Mouse (Mus musculus): ENCODE results near the gene Plod3. TPM values are rescaled to one million over a fixed set of nuclear protein-coding genes. Genes with fewer than 3 reads are reported as not detected.

The Plod3 gene
- total and polyA plus RNA-seq, 2 experiments from 2014 or later: 21.7 to 55.2 TPM

- Histone ChIP-seq H3K4me1 (ENCODE audit: insufficient read depth) (no peaks in the 10 kb centered on the region), H3K36me3 (ENCODE audit: insufficient read depth) (no peaks in the 10 kb centered on the region), H3K9me3 (ENCODE audit: low read length) (no peaks in the 10 kb centered on the region), H3K9ac (no peak overlapping the region), H3K4me3 (ENCODE audit: low read depth, low read length) (no peak overlapping the region), H3K27ac (ENCODE audit: low read depth, low read length) (no peak overlapping the region), H3K4me2 (ENCODE audit: low read depth) (no peak overlapping the region), H3K27me3 (ENCODE audit: insufficient read depth, low read length) (no peaks in the 10 kb centered on the region)
- no peak for TF ChIP-seq CTCF (IDR thresholded peaks at IDR 0.05; ENCODE audit: low read depth)
- 72% methylated on average over 8 of the region's 8 CpGs for WGBS
- ATAC-seq (no peak), DNase-seq (no peak)
Measured at GRCm38 (mm10) chr5:136973670-136974069, 13.1 kb upstream of the Plod3 start.

- Histone ChIP-seq H3K4me2 (ENCODE audit: low read depth) (no peak overlapping the region), H3K9me3 (ENCODE audit: low read length) (no peaks in the 10 kb centered on the region), H3K4me1 (ENCODE audit: insufficient read depth) (no peaks in the 10 kb centered on the region), H3K36me3 (ENCODE audit: insufficient read depth) (peaks cover 13% of the 10 kb centered on the region; the same call in 1 of the 2 replicates), H3K4me3 (ENCODE audit: low read depth, low read length) (no peak overlapping the region), H3K27me3 (ENCODE audit: insufficient read depth, low read length) (no peaks in the 10 kb centered on the region), H3K27ac (ENCODE audit: low read depth, low read length) (no peak overlapping the region), H3K9ac (no peak overlapping the region)
- TF ChIP-seq CTCF (IDR thresholded peaks at IDR 0.05; ENCODE audit: low read depth): no peak
- 74% methylated on average over 4 of the region's 4 CpGs for WGBS
- DNase-seq (no peak), ATAC-seq (no peak)
Measured at GRCm38 (mm10) chr5:136977769-136978168, 9.1 kb upstream of the Plod3 start.

- 70% methylated on average over 2 of the region's 2 CpGs for WGBS
- Histone ChIP-seq H3K27me3 (ENCODE audit: insufficient read depth, low read length) (no peaks in the 10 kb centered on the region), H3K4me1 (ENCODE audit: insufficient read depth) (no peaks in the 10 kb centered on the region), H3K27ac (ENCODE audit: low read depth, low read length) (no peak overlapping the region), H3K36me3 (ENCODE audit: insufficient read depth) (peaks cover 29% of the 10 kb centered on the region), H3K9me3 (ENCODE audit: low read length) (no peaks in the 10 kb centered on the region), H3K4me3 (ENCODE audit: low read depth, low read length) (no peak overlapping the region), H3K9ac (no peak overlapping the region), H3K4me2 (ENCODE audit: low read depth) (no peak overlapping the region)
- no peak for TF ChIP-seq CTCF (IDR thresholded peaks at IDR 0.05; ENCODE audit: low read depth)
- ATAC-seq: no peak
- DNase-seq: no peak
Measured at GRCm38 (mm10) chr5:136979762-136980161, 7.1 kb upstream of the Plod3 start.

GRCm38 (mm10) chr5:136980974-136981373, 5.8 kb upstream of the Plod3 start:
- Histone ChIP-seq H3K4me2 (ENCODE audit: low read depth) (no peak overlapping the region), H3K9ac (no peak overlapping the region), H3K27me3 (ENCODE audit: insufficient read depth, low read length) (no peaks in the 10 kb centered on the region), H3K4me1 (ENCODE audit: insufficient read depth) (no peaks in the 10 kb centered on the region), H3K9me3 (ENCODE audit: low read length) (no peaks in the 10 kb centered on the region), H3K4me3 (ENCODE audit: low read depth, low read length) (no peak overlapping the region), H3K36me3 (ENCODE audit: insufficient read depth) (peaks cover 31% of the 10 kb centered on the region), H3K27ac (ENCODE audit: low read depth, low read length) (no peak overlapping the region)
- DNase-seq: no peak
- no peak for ATAC-seq
- WGBS: 90% methylated on average over 8 of the region's 8 CpGs
- peak; percentile 39 for TF ChIP-seq CTCF (IDR thresholded peaks at IDR 0.05; ENCODE audit: low read depth)

GRCm38 (mm10) chr5:136982338-136982930, 4.4 kb upstream of the Plod3 start:
- peak; percentile 59 for TF ChIP-seq CTCF (IDR thresholded peaks at IDR 0.05; ENCODE audit: low read depth)
- 43% methylated on average over 15 of the region's 16 CpGs for WGBS

GRCm38 (mm10) chr5:136984828-136985227, 2.0 kb upstream of the Plod3 start:
- H3K9me3 ChIP-seq (ENCODE audit: low read length): no peaks in the 10 kb centered on the region
- TF ChIP-seq CTCF (IDR thresholded peaks at IDR 0.05; ENCODE audit: low read depth): no peak
- H3K27me3 ChIP-seq (ENCODE audit: insufficient read depth, low read length): no peaks in the 10 kb centered on the region
- peaks cover 3% of the 10 kb centered on the region; the same call in 1 of the 2 replicates for H3K4me1 ChIP-seq (ENCODE audit: insufficient read depth)
- no peak overlapping the region for H3K9ac ChIP-seq
- H3K4me2 ChIP-seq (ENCODE audit: low read depth): no peak overlapping the region
- no peak overlapping the region for H3K4me3 ChIP-seq (ENCODE audit: low read depth, low read length)
- peaks cover 41% of the 10 kb centered on the region for H3K36me3 ChIP-seq (ENCODE audit: insufficient read depth)
- ATAC-seq (no peak), DNase-seq (no peak)
- 59% methylated on average over 14 of the region's 14 CpGs for WGBS
- H3K27ac ChIP-seq (ENCODE audit: low read depth, low read length): no peak overlapping the region

More at GRCm38 (mm10) chr5:136982338-136982930, 4.4 kb upstream of the Plod3 start:
- Histone ChIP-seq H3K9me3 (ENCODE audit: low read length) (no peaks in the 10 kb centered on the region), H3K4me2 (ENCODE audit: low read depth) (no peak overlapping the region), H3K36me3 (ENCODE audit: insufficient read depth) (peaks cover 31% of the 10 kb centered on the region), H3K4me3 (ENCODE audit: low read depth, low read length) (no peak overlapping the region), H3K9ac (no peak overlapping the region), H3K27ac (ENCODE audit: low read depth, low read length) (no peak overlapping the region), H3K4me1 (ENCODE audit: insufficient read depth) (no peaks in the 10 kb centered on the region), H3K27me3 (ENCODE audit: insufficient read depth, low read length) (no peaks in the 10 kb centered on the region)
- DNase-seq (no peak), ATAC-seq (no peak)

GRCm38 (mm10) chr5:136987138-136987933, 517 bp downstream of the Plod3 start:
- Histone ChIP-seq H3K9ac (peak overlapping the region; percentile 99), H3K4me1 (ENCODE audit: insufficient read depth) (peaks cover 3% of the 10 kb centered on the region; the same call in 1 of the 2 replicates), H3K27ac (ENCODE audit: low read depth, low read length) (peak overlapping the region; percentile 96), H3K9me3 (ENCODE audit: low read length) (no peaks in the 10 kb centered on the region), H3K27me3 (ENCODE audit: insufficient read depth, low read length) (no peaks in the 10 kb centered on the region), H3K4me3 (ENCODE audit: low read depth, low read length) (peak overlapping the region; percentile 98), H3K36me3 (ENCODE audit: insufficient read depth) (peaks cover 54% of the 10 kb centered on the region), H3K4me2 (ENCODE audit: low read depth) (peak overlapping the region; percentile 91)
- no peak for TF ChIP-seq CTCF (IDR thresholded peaks at IDR 0.05; ENCODE audit: low read depth)
- ATAC-seq: peak; percentile 63
- peak; percentile 80 for DNase-seq
- WGBS: under 1% methylated on average over 66 of the region's 67 CpGs
